Mouse (Mus musculus) lung, postnatal 25 days (tissue): ENCODE data around the gene Ptpru.

Experiments used
- DNase-seq: peaks from one replicate; pipeline ENCODE4 v3.0.0; 2022; ENCODE audit warnings: low spot score

Gene Ptpru

DNA sequence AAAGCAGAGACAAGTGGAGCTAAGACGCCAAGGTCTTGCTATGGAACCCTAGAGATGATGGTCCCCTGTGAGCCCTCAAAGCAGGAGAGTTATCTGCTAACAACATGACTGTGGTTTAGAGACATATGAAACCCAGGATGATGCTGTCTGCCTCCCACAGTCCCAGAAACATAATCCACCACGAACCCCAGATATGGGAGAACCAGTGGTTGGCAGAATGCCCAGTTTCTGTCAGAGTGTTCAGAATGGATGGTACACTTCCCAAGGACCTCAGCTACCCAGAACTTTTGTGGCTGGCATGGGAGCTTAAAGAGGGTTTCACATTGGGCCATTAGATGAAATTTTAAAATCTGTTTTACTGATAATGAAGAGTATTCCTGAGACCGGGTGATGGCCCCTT is 57.1 kb downstream of the Ptpru start:
- peak; percentile 18 for DNase-seq

DNA sequence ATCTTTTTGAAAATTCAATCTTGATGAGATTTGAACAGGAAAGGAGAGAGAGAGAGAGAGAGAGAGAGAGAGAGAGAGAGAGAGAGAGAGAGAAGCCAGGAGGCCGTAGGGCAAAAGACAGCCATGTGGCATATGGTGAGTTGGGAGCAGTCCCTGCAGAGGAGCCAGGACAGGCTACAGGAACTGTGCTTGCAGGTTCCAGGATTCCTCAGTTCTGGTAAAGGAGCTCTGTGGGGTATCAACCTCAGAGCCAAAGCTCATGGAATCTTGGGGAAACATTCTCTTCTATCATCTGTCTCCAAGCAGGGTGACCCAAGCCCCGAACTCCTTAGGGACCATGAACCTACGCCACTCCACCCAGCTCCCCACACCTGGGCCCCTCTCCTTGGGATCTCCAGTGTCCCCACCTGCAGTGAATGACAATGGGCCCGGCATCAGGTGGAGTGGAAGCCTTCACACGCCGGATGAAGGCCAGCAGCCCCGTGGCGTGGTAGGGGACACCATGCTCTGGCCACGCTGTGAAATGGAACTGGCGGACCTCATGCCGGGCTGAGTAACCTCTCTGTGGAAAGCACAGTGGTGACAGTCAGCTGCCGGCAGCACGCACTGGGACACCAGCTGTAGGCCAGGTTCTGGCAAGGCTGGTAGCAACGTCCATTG is 59.3 kb downstream of the Ptpru start:
- DNase-seq = no peak

DNA sequence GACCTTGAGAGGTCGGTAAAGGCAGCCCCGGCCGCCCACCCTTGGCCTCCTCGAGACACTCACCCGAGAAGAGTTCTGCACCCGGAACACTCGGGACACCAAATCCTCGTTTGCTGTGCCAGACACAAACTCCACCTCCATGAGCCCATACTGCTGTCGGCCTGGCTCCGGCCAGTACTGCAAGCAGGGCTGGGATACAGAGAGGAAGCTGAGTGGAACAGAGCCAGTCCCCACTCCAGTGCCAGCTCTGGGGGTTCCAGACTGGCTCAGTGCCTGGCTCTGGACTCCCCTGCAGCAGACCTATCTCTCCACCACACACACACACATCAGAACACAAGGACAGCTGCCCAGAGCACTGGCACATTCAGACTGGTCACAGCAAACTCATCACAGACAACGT is 66.7 kb downstream of the Ptpru start:
- DNase-seq = peak; percentile 63

DNA sequence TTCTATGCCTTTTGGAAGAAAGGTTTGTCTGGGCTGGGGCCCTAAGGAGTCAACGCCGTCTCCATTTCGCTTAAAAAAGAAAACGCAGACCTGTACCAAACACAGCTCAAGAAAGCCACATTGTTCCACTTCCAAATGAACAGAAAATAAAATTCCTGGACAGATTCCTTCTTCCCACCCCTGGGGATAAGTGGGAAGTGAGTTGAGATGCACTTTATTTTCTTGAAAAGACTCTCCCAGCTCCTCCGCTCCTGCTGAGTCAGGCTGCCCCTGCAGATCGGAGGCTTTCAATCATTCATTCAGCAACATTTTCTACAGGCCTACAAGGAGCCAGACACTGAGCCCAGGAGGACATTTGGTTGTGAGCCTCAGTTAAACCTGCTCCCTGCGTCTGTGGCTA is 74.2 kb downstream of the Ptpru start:
- DNase-seq = no peak

DNA sequence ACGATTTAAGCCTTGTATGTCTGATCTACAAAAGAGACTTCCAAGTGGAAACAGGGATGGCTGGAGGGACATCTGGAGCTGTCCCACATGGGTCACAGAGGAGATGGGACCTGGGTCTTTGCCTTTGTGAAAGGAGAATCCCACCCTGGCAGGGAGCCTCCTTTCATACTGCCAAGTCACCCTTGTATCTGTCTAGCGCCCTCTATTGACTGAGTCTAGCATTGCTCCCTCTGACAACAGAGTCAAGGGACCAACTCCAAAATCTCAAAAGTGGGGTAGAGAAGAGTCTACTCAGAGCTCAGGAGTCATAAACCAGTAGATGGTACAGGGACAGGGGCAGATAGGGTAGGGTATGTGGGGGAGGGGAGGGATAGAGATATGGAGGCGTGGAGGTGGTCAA is 74.6 kb downstream of the Ptpru start:
- DNase-seq = no peak

DNA sequence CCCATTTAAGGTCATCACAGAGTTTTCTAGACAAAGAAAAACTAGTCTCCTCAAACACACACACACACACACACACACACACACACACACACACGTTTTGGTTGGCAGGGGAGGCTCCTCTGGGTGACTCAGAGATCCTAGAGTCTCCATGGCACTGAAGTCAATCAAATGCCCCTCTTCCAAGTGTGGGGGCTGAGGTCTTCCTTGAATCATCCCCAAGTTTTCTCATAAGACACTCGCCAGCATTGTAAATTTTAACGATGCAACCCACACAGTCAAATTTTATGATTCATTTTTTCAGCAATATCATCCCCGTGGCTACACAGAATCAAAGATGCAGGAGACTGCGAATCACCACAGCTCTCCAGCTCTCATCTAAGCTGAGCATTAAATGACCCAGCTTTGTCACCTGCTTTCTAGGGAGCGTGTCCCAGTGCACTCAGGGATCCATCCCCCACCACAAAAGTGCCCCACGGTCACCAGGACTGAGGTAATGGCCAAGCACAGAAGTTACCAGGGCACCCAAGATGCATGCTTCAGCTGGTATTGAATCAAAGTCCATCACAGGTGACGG is 75.8 kb downstream of the Ptpru start:
- DNase-seq = no peak

DNA sequence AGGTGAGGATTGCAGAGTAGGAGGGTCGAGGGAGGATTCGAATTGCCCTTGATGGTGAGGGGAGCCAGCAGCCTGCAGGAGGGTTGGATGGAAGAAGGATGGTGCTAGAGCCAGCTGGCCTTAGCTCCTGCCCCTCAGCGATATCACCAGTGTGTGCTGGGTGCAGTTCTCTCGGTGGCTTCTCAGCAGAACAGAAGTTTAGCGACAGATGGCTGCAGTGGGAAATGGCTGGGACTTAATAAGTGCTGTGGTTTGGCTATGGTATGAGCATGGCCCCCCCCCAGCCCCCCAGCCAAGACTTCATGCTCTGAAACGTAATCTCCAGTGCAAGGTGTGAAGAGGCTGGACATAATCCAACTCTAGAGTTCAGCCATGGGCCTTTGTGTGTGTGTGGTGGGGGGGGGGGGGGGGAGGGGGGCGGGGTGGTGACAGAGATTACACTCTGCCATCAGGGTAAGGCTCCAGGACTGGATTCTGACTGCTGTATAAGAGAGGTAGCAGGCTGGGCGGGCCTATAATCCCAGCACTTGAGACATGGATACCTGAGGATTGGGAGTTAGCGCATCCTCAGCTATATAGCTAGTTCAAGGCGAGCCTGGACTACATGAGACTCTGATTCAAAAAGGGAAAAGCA is 85.8 kb downstream of the Ptpru start:
- DNase-seq = no peak

DNA sequence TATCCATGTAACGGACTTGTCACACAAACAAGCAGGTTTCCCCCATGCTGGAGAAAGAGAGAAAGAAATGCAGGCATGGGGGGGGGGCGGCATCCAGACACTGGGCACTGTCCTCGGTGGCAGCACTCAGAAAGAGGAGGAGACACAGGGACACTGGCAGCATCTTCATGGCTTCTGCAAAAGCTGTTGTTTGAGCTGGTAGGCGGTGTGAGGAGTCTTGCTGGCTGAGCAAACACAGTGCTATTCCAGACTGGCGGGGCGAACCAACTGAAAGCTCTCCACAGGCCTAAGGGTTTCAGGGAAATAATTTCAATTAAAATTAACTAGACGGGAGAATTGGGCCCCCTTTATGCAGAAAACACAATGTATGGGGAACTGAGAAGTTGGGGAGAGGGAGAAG is 86.5 kb downstream of the Ptpru start:
- DNase-seq = no peak

DNA sequence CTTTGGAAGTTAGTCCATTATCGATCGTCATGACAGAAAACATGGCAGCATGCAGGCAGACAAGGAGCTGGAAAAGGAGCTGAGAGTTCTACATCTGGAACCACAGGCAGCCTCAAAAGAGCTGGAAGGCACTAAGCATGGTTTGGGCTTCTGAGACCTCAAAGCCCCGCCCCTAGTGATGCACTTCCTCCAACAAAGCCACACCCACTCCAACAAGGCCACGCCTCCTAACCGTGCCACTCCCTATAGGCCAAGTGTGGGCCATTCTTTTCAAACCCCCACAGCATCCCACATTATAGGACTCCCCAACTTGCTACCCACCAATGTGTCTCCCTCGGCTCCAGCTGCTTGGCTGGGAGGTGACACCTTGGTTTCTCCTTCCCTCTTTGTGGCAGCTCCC is 88.3 kb downstream of the Ptpru start:
- DNase-seq = no peak

DNA sequence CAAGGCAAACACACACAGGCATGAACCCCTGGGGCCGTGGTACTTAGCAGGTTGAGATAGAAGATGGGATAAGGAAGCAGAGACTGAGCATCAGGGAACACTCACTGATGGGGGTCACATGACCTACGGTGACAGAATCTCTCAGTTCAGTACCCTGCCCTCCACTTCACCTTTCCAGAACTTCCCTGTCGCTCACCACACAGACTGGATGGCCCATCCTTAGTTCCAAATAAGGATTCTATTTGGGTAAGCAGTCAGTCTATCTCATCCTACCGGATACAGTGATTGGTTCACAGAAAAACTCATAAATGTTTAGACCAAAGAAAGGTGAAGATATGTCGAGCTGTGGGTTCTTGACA is 93.4 kb downstream of the Ptpru start:
- DNase-seq = peak; percentile 21

DNA sequence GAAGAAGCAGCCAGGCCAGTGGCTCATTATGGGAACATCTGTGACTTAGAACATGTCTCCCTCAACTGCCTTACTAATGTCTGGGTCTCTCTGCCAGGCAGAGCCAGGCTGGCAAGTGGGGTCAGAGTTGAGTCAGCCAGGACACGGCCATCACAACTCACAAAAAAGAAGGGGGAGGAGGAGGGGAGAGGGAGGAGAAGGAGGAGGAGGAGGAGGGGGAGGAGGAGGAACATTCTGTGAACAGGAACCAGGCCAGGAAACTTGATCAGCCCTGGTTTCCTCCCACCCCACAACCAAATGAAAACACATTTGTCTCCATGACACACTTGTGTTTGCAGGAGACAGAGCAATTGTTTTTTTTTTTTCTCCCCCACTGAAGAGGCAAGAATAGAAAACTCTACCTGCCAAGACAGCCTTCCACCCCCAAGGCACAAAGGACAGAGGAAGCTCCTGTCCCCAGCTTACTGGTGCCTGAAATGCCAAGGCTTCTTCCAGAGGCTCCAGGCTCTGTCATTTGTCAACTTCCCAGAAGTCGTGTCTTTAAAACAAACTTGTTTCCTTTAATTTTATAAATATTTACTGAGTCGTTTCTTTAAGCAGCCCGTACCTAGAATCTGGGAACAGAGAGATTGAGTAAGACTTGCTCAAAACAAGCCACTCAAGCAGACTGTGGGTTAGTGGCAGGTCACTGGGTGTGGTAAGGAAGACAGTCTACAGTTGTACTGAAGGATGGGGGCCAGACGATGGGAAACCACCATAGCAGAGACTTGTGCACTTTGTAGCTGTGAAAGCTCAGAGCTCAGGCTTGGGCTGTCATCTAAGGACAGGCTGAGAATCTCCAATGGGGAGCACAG is 94.0 kb downstream of the Ptpru start:
- DNase-seq = peak; percentile 82

DNA sequence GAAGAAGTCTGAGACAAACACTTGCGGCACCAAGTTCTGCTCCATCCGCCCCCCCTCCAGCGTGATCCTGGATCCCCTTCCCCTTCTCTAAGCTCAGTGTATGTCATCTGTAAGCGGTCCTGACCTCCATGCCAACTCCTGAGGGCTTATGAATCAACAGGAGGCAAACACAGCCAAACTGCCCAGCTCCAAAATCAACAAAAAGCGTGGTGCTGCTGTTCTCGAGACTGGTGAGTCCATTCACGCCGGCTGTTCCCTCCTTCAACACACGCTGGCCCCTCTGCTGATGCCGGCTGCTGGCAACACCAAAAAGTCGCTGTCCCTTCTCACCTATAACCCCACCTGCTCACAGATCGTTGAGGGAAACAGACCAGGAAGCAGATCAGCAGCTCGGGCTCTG is 95.1 kb downstream of the Ptpru start:
- peak; percentile 25 for DNase-seq

DNA sequence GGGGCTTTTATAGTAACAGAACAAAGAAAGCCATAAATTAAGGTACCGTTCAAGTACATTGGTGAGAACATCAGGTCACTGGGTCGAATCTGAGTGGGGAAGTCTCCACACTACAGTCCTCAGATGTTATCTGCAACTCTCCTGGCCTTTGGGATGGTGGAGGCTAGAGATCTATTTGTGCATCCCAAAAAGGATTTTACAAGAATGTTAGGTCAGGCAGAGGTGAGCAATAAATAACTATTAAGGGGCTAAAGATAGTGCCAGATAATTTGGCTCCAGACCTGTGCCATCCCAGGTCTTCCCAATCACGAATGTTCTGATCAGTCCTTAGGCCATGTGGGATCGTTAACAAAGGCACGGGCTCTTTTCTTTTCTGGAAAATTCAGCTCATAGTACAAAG is 97.5 kb downstream of the Ptpru start:
- DNase-seq = no peak

DNA sequence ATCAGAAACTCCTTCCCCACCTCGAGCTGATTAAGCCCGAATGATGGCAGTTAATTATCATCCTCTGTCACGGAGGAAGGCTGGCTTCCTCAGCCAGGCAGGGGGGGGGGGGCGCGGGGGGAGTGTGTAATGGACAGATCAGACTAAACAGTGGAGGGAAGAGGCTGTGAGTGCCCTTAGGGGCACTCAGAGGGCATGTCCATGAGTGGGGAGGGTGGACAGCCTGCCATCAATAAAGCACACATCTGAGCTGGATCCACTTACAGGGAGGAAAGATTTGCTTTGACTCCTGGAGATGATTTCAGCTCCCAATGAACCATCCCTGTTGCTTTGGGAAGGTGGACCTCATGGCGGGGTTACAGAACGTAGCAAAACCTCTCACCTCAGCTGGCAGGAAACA is 109.5 kb downstream of the Ptpru start:
- no peak for DNase-seq

DNA sequence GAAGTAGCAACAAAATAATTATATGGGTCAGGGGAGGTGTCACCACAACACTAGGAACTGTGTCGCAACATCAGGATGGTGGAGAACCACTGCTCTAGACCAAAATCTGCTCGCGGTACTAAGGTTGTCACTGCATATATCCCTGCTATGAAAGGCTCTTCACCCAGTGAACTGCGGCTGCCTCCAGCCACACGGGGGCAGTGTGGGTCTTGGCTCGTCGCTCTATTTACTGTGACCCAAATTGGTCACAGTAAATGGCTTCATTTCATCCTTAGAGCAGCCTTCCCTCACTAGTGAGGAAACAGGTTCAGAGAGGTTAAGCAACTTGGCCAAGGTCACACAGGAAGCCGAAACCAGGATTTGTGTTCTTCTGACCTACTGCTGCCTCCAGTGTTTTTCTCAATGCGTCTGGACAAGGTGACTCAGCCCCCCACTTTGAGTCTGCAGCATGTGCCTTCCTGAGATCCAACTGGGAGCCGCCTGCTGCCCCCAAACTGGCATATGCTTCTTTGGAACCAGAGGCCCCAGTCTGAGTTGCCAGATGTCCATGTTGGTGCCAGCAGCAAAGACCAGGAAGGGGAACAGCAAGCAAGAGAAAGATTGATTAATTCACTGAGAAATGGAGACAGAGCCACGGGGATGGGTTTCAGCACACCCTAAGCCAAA is 114.5 kb downstream of the Ptpru start:
- peak; percentile 80 for DNase-seq

DNA sequence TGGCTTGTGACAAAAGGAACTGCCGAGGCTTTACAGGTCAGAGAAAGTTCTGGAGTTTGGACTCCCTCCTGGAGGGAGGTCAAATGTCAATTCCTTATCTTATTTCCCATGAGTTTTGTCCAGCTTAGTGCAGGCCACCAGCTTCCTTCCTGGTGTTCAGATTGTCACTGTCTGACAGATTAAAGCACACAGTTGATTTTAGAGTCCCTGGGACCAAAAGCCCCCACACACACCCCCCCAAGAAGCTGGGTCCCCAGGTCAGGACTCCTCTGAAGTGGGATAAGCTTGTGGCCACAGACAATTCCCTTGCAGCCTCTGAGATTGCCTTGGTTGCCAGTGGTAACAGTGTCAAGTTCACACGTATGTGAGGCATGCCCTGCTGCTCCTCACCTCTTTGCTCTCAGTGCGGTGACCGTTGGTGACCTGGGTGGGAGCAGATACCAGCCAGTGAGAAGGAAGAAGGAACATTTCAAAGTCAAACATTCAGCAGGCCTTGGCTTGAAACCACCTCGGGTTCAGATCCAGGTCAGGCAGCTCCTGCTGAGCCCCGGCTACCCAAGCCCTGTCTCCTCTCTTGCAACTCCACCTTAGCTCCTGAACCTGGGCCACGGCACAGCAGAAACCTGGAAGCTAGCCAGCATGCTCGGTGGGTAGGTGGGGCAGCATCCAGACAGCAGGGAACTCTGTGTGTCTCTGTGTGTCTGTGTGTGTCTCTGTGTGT is 115.8 kb downstream of the Ptpru start:
- peak; percentile 69 for DNase-seq

DNA sequence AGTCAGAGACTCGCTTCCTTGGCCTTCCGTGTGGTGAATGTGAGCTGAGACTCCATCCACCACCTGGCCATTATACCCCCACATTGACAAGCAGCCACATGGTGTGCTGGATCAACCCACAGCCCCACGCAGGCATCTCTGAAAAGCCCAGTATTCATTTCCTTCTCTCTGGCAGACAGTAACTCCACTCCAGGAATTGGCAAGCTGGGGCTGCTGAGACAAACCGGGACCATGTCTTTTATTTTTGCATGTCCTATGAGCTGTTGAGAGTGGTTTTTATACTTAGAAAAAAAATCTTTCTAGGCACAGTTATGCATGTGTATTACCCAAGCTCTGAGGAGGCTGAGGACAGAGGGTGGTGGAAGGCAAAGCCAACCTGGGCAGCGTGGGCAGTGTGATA is 118.9 kb downstream of the Ptpru start:
- DNase-seq = no peak
